Mouse (Mus musculus) cortical plate, adult 2 months (tissue): ENCODE measurements around the gene Gm44596. TPM values are rescaled to one million over a fixed set of nuclear protein-coding genes. Genes with fewer than 3 reads are reported as not detected.

Source experiments
- H3K27ac ChIP-seq: fragments of 200-500 bp; 2 replicates; pipeline ENCODE4 v1.5.1; 2012; ENCODE audit warnings: low read length, control low read depth, inconsistent platforms; ENCODE audit not compliant: insufficient read depth
- H3K4me1 ChIP-seq: fragments of 200-500 bp; 2 replicates; pipeline ENCODE4 v1.6.1; 2011; ENCODE audit warnings: low read length; ENCODE audit not compliant: control insufficient read depth, insufficient read depth
- H3K4me3 ChIP-seq: fragments of 200-500 bp; 2 replicates; pipeline ENCODE4 v1.5.1; 2011; ENCODE audit warnings: mild to moderate bottlenecking, low read length, control low read depth; ENCODE audit not compliant: insufficient read depth
- CTCF ChIP-seq: fragments of 200-500 bp; IDR thresholded peaks from 2 replicates; pipeline ENCODE4 v1.5.1; 2011; ENCODE audit warnings: mild to moderate bottlenecking, control low read depth, low read length; ENCODE audit not compliant: insufficient read depth; ENCODE audit errors: extremely low read depth
- POLR2A ChIP-seq: fragments of 200-500 bp; IDR thresholded peaks from 2 replicates; pipeline ENCODE4 v1.6.1; 2011; ENCODE audit warnings: mild to moderate bottlenecking, low read length, control low read depth; ENCODE audit not compliant: insufficient read depth; ENCODE audit errors: extremely low read depth
- polyA plus RNA-seq: library from polyadenylated mRNA; depleted of rRNA; stranded (reverse); fragments of >200 nt; gene quantifications from 2 replicates; pipeline ENCODE4 v1.2.3, GENCODE M21; 2012

The Gm44596 gene
- polyA plus RNA-seq, 1 experiment, result 0.40 TPM

GRCm38 (mm10) chr6:128436356-128437005 lies 61.2 kb downstream of the Gm44596 start:
- TF ChIP-seq POLR2A, result no peak
- TF ChIP-seq CTCF, result no peak
- no peak overlapping the region; the same call in 1 of the 2 replicates for H3K4me3 ChIP-seq
- no peaks in the 10 kb centered on the region; the same call in 1 of the 2 replicates for H3K4me1 ChIP-seq
- no peak overlapping the region for H3K27ac ChIP-seq

GRCm38 (mm10) chr6:128437288-128437687 lies 62.0 kb downstream of the Gm44596 start:
- Histone ChIP-seq H3K27ac (no peak overlapping the region), H3K4me3 (peak overlapping the region; percentile 88), H3K4me1 (no peaks in the 10 kb centered on the region; the same call in 1 of the 2 replicates)
- no peak for TF ChIP-seq POLR2A
- TF ChIP-seq CTCF, result no peak

- TF ChIP-seq POLR2A (no peak), CTCF (no peak)
- peak overlapping the region; percentile 79 for H3K27ac ChIP-seq
- H3K4me3 ChIP-seq, result peak overlapping the region; percentile 88
- H3K4me1 ChIP-seq, result no peaks in the 10 kb centered on the region; the same call in 1 of the 2 replicates
Measured at GRCm38 (mm10) chr6:128437731-128438316, 62.5 kb downstream of the Gm44596 start.

GRCm38 (mm10) chr6:128438317-128438870 lies 63.1 kb downstream of the Gm44596 start, which contains the start of gene Fkbp4:
TSS of gene Fkbp4 (minus strand) at chr6:128438677.
- peak; percentile 67; the same call in 1 of the 2 replicates for TF ChIP-seq POLR2A
- TF ChIP-seq CTCF, result no peak
- Histone ChIP-seq H3K4me1 (no peaks in the 10 kb centered on the region; the same call in 1 of the 2 replicates), H3K27ac (peak within 1 kb of the TSS; percentile 79), H3K4me3 (peak within 1 kb of the TSS; percentile 88)

GRCm38 (mm10) chr6:128438871-128439341 lies 63.6 kb downstream of the Gm44596 start:
- Histone ChIP-seq H3K27ac (no peak overlapping the region), H3K4me3 (peak overlapping the region; percentile 88), H3K4me1 (no peaks in the 10 kb centered on the region; the same call in 1 of the 2 replicates)
- TF ChIP-seq POLR2A (no peak), CTCF (no peak)

GRCm38 (mm10) chr6:128440238-128440637 lies 64.9 kb downstream of the Gm44596 start:
- Histone ChIP-seq H3K4me3 (no peak overlapping the region), H3K27ac (no peak overlapping the region), H3K4me1 (no peaks in the 10 kb centered on the region; the same call in 1 of the 2 replicates)
- TF ChIP-seq POLR2A (no peak), CTCF (no peak)

- no peak for TF ChIP-seq POLR2A
- peak; percentile 70 for TF ChIP-seq CTCF
- no peak overlapping the region for H3K4me3 ChIP-seq
Measured at GRCm38 (mm10) chr6:128445761-128446535, 70.6 kb downstream of the Gm44596 start.

GRCm38 (mm10) chr6:128447063-128447462 lies 71.8 kb downstream of the Gm44596 start:
- Histone ChIP-seq H3K4me1 (no peaks in the 10 kb centered on the region), H3K4me3 (no peak overlapping the region), H3K27ac (no peak overlapping the region)
- no peak for TF ChIP-seq CTCF
- TF ChIP-seq POLR2A, result no peak

More at GRCm38 (mm10) chr6:128445761-128446535, 70.6 kb downstream of the Gm44596 start:
- Histone ChIP-seq H3K4me1 (no peaks in the 10 kb centered on the region), H3K27ac (no peak overlapping the region)
